Mouse (Mus musculus): ENCODE measurements around the gene Cst9.

The Cst9 gene

DNA sequence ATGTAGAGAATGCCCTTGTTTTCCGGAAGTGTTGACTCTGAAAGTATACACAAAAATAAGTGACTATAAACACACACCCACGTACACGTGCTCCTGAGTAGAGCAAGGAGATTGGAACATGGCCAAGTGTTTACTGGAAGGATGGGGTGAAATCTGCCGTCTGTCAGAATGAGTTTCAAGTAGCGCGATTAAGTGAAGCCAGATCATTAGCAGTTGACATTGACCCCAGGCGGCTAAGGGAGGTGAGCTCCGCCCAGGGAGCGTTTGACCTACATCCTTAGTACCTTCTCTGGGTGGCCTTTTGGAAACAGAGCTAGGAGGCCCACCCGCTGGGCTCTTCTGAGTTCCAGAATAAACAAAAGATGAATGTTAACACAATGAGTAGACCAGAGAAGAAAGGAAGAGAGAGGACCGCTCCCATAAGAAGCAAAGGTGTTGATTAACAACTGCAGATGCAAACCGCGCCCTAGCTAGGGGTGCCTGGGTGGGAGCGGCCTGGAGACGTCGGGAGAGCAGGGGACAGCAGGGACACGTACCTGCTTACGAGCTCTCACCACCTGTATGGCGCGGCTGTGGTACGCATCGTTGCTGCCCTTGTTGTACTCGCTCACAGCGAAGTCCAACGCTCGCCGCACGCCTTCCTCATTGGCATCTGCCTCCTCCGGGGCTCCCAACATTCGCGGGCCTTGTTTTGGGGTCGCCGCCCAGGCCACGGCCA is 39.8 kb downstream of the Cst9 start:
- in situ Hi-C loops (cut with MboI; ENCODE audit: unreplicated experiment in 2 of 2), result loop anchor here (5.0 to 25.0 kb wide), 7 partner anchors 202 to 1790 kb away; partner anchors contain the start of genes Sstr4 (in 2 of the 2), 3300002I08Rik (in 1 of the 2), Acss1 (in 1 of the 2) and Nxt1 (in 1 of the 2)

GRCm38 (mm10) chr2:148875335-148875811 is 40.4 kb downstream of the Cst9 start, which contains the start of gene Cst3:
Gene Cst3 (minus strand): TSS chr2:148875692.
- in situ Hi-C loops (cut with MboI; ENCODE audit: unreplicated experiment in 2 of 2), result loop anchor here (5.0 to 25.0 kb wide), 7 partner anchors 203 to 1789 kb away; partner anchors contain the start of genes Sstr4 (in 2 of the 2), 3300002I08Rik (in 1 of the 2), Acss1 (in 1 of the 2) and Nxt1 (in 1 of the 2)

GRCm38 (mm10) chr2:148877016-148877770 is 42.2 kb downstream of the Cst9 start:
- in situ Hi-C loops (cut with MboI; ENCODE audit: unreplicated experiment in 2 of 2), result loop anchor here (5.0 to 25.0 kb wide), 7 partner anchors 205 to 1788 kb away; partner anchors contain the start of genes Sstr4 (in 2 of the 2), 3300002I08Rik (in 1 of the 2), Acss1 (in 1 of the 2) and Nxt1 (in 1 of the 2)

- in situ Hi-C loops (cut with MboI; ENCODE audit: unreplicated experiment in 2 of 2), result loop anchor here (5.0 to 25.0 kb wide), 7 partner anchors 206 to 1786 kb away; partner anchors contain the start of genes Sstr4 (in 2 of the 2), 3300002I08Rik (in 1 of the 2), Acss1 (in 1 of the 2) and Nxt1 (in 1 of the 2)
These were observed 43.7 kb downstream of the Cst9 start for GRCm38 (mm10) chr2:148878641-148879130.

- in situ Hi-C loops (cut with MboI; ENCODE audit: unreplicated experiment in 2 of 2), result loop anchor here (5.0 to 25.0 kb wide), 7 partner anchors 207 to 1786 kb away; partner anchors contain the start of genes Sstr4 (in 2 of the 2), 3300002I08Rik (in 1 of the 2), Acss1 (in 1 of the 2) and Nxt1 (in 1 of the 2)
These were observed 44.3 kb downstream of the Cst9 start for GRCm38 (mm10) chr2:148879199-148879598.

DNA sequence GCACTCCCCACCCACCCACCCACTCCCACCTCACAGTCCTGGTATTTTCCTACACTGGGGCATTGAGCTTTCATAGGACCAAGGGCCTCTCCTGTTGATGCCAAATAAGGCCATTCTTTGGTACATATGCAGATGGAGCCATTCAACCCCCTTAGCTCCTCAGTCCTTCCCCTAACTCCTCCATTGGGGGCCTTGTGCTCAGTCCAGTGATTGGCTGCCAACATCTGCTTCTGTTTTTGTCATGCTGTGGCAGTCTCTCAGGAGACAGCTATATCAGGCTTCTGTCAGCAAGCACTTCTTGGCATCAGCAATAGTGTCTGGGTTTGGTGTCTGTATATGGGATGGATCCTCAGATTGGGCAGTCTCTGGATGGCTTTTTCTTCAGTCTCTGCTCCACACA is 49.8 kb downstream of the Cst9 start:
- in situ Hi-C loops (cut with MboI; ENCODE audit: unreplicated experiment in 2 of 2), result loop anchor here (10.0 to 25.0 kb wide), 3 partner anchors 497 to 1478 kb away; partner anchors contain the start of genes Sstr4 (in 2 of the 2), 3300002I08Rik (in 1 of the 2) and Zfp120 (in 1 of the 2)

Measured in v-Abl transformed pro-B cells (cell line).